Mouse (Mus musculus): ENCODE measurements at regions not wholly inside any gene's neighbourhood (a gene's known extent, or its start where the extent isn't known, plus 50 kb on each side); places are given as distances from the start of the nearest gene placed in this dataset.

- in situ Hi-C loops (cut with MboI; ENCODE audit: low pct_unique_long_range_greater_than_20kb in 1 of 2, low sequenced_read_pairs in 2 of 2, unreplicated experiment in 1 of 2), result no loop called here
These were observed 135.3 kb upstream of the Klf6 start for GRCm38 (mm10) chr13:5725984-5726383.

DNA sequence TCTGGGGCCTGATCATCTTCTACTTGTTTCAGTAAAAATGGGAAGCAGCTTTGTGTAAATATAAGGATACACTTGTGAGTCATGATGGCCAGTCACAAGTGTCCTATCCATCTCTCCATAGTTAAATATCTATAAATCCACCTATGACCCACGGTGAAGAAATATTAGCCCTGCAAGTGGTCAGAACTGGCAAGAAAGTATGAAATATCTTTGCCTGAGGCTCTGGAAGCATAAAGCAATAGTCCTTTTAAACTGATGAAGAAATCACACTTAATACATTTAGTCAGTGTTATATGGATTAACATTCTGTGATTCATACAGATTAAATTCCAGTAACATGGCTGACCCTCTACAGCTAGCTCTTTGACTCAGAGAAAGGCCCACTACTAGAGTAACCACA lies 134.8 kb upstream of the Klf6 start:
- in situ Hi-C loops (cut with MboI; ENCODE audit: low pct_unique_long_range_greater_than_20kb in 1 of 2, low sequenced_read_pairs in 2 of 2, unreplicated experiment in 1 of 2), result no loop called here

DNA sequence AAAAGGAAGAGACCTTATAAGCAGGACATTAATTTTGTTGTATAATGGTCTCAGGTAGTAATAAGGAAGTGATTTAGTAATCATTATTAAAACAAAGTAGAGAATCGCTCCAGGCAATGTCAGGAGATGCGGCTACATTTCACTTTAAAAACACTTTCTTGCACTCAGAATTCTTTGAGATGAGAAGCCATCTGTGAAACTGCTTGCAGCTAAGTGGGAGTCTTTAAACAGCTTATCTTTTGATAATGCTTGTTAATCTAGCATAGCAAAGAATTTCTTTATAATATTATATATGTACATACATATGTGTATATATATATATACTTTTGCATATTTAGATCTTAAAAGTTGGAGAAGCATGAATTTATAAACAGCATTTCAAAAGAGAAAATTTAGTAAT lies 133.1 kb upstream of the Klf6 start:
- in situ Hi-C loops (cut with MboI; ENCODE audit: low pct_unique_long_range_greater_than_20kb in 1 of 2, low sequenced_read_pairs in 2 of 2, unreplicated experiment in 1 of 2), result no loop called here

DNA sequence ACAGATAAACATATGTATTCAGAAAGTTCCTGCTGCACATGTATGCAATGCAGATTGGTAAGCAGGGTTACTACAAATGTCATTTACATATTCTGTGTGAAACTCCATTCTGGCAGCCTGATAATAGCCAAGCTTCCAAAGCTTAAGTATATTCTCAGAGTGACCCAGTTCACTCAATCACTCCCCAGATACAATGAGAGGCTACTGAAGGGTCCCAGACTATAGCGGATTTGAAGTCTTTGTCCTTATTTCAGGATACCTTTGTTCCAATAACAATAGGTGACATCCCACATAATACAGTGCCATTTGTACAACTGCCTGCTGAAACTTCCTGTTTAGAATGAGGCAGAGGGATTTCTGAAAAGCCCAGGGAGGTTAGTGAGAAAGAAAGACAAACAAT lies 132.5 kb upstream of the Klf6 start:
- in situ Hi-C loops (cut with MboI; ENCODE audit: low pct_unique_long_range_greater_than_20kb in 1 of 2, low sequenced_read_pairs in 2 of 2, unreplicated experiment in 1 of 2), result no loop called here

GRCm38 (mm10) chr13:5729426-5730068 lies 131.7 kb upstream of the Klf6 start:
- in situ Hi-C loops (cut with MboI; ENCODE audit: low pct_unique_long_range_greater_than_20kb in 1 of 2, low sequenced_read_pairs in 2 of 2, unreplicated experiment in 1 of 2), result no loop called here

DNA sequence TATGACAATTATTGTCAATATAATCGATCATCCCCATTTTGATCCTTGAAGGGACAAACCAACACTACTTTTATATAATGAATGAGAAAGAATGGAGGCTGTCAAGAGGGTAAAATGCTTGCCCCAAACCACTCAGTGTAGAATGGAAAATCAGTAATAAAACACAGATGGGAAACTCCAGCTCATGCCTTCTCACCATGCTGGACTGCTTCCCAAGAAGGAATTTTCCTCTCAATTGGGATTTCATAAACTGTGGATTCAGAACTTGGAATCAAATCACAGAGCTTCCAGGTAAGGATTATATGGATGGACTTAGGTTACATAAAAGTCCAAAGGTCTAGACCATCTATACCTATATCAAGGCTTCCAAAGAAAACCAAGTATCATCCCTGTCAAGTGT lies 129.1 kb upstream of the Klf6 start:
- in situ Hi-C loops (cut with MboI; ENCODE audit: low pct_unique_long_range_greater_than_20kb in 1 of 2, low sequenced_read_pairs in 2 of 2, unreplicated experiment in 1 of 2), result no loop called here

DNA sequence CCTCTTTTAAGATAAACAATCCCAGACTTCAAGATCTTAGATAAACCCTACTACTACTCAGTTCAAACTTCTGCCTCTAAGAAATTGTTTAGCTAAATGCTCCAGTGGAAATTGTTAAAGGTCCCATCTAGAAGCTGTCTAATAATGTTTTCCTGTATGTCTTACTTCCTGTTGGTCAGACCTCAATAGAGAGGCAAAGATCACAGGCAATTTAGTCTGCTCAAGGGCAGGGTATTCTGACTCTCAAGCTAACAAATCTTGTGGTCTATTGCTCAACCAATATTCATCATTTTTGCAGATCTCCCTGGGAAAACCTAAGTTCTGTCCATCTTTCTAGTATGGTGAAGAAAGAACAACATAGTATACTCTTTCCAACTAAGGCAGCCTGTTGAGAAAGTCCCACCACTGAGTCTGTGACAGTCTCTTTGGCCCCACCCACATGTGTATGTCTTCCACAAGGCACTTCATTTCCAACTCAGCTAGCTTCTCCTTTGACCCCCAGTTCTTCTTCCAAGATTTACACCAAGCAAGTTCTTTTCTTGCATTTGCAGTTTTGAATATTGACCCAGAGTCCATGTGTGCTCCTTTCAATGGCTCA lies 126.2 kb upstream of the Klf6 start:
- in situ Hi-C loops (cut with MboI; ENCODE audit: low pct_unique_long_range_greater_than_20kb in 1 of 2, low sequenced_read_pairs in 2 of 2, unreplicated experiment in 1 of 2), result no loop called here

- in situ Hi-C loops (cut with MboI; ENCODE audit: low pct_unique_long_range_greater_than_20kb in 1 of 2, low sequenced_read_pairs in 2 of 2, unreplicated experiment in 1 of 2), result no loop called here
These were observed 124.8 kb upstream of the Klf6 start for GRCm38 (mm10) chr13:5736472-5736871.

- in situ Hi-C loops (cut with MboI; ENCODE audit: low pct_unique_long_range_greater_than_20kb in 1 of 2, low sequenced_read_pairs in 2 of 2, unreplicated experiment in 1 of 2), result no loop called here
These were observed 124.1 kb upstream of the Klf6 start for GRCm38 (mm10) chr13:5737214-5737613.

DNA sequence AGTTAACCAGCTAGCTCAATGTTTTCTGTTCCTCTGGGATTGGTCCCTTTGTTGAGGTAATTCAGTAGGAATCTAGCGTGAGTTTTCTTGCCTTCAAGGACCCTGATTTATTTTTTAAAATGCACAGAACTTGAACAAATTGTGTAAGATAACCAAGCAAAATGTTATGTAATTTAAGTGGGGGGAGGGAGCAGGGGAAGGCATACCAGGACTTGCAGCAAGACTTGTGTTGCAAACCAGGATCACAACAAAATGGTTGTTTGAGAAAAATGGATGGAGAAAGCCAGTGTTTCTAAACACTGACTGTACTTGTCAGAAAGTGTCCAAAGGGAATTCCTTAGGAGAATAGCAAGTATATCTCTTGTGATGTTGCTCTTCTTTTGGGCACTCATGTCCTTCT lies 120.5 kb upstream of the Klf6 start:
- in situ Hi-C loops (cut with MboI; ENCODE audit: low pct_unique_long_range_greater_than_20kb in 1 of 2, low sequenced_read_pairs in 2 of 2, unreplicated experiment in 1 of 2), result no loop called here

DNA sequence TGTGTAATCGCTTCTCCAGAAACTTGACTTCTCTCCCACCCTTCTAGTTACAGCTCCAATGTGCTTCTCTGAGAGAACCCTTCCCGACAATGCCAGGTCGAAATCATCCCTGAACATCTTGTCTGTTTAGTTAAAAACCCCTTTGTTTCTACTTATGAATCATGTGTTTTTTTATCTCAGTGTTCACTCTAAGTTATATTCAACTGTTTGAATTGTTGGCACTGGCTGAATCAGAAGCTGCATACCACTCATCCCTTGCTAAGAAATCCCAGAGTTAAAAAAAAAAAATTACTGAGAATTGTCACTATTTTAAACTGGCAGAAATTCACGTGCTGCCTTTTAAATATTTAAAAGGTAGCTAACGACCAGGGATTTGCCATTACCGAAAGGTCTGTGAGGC lies 116.3 kb upstream of the Klf6 start:
- in situ Hi-C loops (cut with MboI; ENCODE audit: low pct_unique_long_range_greater_than_20kb in 1 of 2, low sequenced_read_pairs in 2 of 2, unreplicated experiment in 1 of 2), result no loop called here

DNA sequence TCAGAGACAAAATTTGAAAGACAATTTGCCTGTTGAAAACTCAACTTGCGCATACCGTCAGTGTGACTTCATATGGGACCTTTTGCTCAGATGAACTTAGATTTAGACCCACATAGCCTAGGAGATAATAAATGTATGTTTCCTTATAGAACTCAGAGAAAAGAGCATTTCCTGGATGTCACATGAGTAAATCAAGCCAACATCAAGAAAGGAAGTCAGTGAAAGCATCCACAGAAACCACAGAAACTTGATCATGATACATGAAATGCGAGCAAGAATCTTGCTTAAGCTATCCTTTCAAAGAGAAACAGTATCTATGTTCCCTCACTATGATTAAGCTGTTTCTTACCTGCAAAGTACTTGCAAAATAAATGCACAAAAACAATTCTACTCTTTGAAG lies 104.1 kb upstream of the Klf6 start:
- in situ Hi-C loops (cut with MboI; ENCODE audit: low pct_unique_long_range_greater_than_20kb in 1 of 2, low sequenced_read_pairs in 2 of 2, unreplicated experiment in 1 of 2), result no loop called here

GRCm38 (mm10) chr13:5757963-5758362 lies 103.3 kb upstream of the Klf6 start:
- in situ Hi-C loops (cut with MboI; ENCODE audit: low pct_unique_long_range_greater_than_20kb in 1 of 2, low sequenced_read_pairs in 2 of 2, unreplicated experiment in 1 of 2), result no loop called here

DNA sequence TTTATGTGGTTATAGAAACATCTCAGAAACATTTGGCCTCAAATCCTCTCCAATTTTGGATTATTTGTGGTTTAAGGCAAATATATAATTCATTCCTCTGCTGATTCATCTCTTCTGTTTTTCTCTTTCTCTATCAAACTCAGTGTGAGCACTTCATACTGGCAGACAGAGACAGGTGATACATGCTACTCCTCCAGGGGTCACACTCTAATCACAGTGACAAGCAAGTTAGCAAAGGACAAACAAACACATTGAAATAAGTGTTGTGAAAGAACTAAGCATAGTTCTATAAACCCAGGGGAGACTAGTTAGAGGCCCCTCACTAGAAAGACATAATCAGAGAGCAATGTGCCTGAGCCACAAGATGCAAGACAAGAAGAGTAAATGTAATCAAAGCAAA lies 101.3 kb upstream of the Klf6 start:
- in situ Hi-C loops (cut with MboI; ENCODE audit: low pct_unique_long_range_greater_than_20kb in 1 of 2, low sequenced_read_pairs in 2 of 2, unreplicated experiment in 1 of 2), result no loop called here

DNA sequence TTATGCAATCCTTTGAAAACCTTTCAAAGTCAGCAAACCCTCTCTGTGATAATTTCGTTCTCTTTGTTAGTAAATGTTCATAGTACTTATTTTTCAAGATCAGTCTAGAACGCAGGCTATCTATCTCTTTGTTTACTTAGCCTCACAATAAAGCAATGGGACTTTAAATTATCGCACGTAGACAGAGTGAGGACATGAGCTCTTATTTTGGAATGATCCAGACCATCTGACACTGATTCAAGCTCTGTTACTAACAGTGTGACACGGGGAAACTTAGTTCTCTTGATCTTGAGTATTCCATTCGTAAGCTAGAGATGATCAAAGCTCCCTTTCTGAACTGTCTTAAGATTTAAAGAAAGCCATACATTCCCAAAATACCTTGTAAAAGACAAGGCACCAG lies 94.9 kb upstream of the Klf6 start:
- in situ Hi-C loops (cut with MboI; ENCODE audit: low pct_unique_long_range_greater_than_20kb in 1 of 2, low sequenced_read_pairs in 2 of 2, unreplicated experiment in 1 of 2), result no loop called here

- in situ Hi-C loops (cut with MboI; ENCODE audit: low pct_unique_long_range_greater_than_20kb in 1 of 2, low sequenced_read_pairs in 2 of 2, unreplicated experiment in 1 of 2), result no loop called here
These were observed 94.1 kb upstream of the Klf6 start for GRCm38 (mm10) chr13:5767202-5767601.

DNA sequence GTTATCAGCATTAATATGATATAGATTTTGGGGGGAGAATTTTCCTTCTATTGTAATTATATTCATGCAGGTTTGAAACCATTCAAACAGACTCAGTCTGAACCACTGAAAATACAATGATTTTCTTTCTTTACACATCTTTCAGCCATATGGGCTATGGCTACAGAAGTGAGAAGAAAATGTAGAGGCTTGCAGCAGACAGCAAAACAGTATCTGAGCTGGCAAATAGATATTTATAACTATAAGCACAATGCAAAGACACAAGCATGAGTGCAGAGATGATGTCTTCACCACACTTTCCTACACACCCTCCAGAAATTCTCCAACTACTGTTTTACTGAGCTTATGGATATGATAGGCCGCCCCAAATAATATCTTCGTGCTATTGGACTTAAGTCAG lies 92.6 kb upstream of the Klf6 start:
- in situ Hi-C loops (cut with MboI; ENCODE audit: low pct_unique_long_range_greater_than_20kb in 1 of 2, low sequenced_read_pairs in 2 of 2, unreplicated experiment in 1 of 2), result no loop called here

GRCm38 (mm10) chr13:5769283-5770260 lies 91.7 kb upstream of the Klf6 start:
- in situ Hi-C loops (cut with MboI; ENCODE audit: low pct_unique_long_range_greater_than_20kb in 1 of 2, low sequenced_read_pairs in 2 of 2, unreplicated experiment in 1 of 2), result no loop called here

DNA sequence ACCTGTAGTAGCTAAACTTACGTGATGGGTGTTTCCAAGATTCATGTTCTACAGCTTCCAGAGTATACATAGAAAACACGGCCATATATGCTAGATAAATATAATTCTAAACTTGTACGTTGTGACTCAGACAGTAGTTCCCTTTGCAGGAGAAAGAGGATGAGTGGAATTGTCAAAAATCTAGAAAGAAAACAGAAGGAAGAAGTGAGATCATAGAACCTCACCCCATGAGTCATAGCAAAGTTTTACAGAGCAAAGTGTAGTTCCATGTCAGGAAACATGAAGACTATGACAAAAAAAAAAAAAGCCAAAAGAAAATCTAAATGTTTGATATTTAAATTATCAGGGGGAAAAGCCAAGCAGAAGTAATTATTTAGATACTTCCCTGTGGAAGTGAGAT lies 87.5 kb upstream of the Klf6 start:
- in situ Hi-C loops (cut with MboI; ENCODE audit: low pct_unique_long_range_greater_than_20kb in 1 of 2, low sequenced_read_pairs in 2 of 2, unreplicated experiment in 1 of 2), result no loop called here

Measured in mouse embryonic stem cell (cell line).